Mouse (Mus musculus) small intestine, adult 2 months (tissue): ENCODE data around the gene Adam22.

Experiments
- CTCF ChIP-seq: fragments of 200-500 bp; IDR thresholded peaks from 2 replicates; pipeline ENCODE4 v1.5.1; 2012; ENCODE audit warnings: low read depth, mild to moderate bottlenecking, control low read depth, inconsistent platforms, low read length, moderate library complexity, mixed read lengths; ENCODE audit not compliant: insufficient replicate concordance, insufficient read length; ENCODE audit errors: extremely low read depth
- POLR2A ChIP-seq: fragments of 200-500 bp; IDR thresholded peaks from 2 replicates; pipeline ENCODE4 v1.6.1; 2012; ENCODE audit warnings: low read depth, mild to moderate bottlenecking, control low read depth, inconsistent platforms, low read length, moderate library complexity

DNA sequence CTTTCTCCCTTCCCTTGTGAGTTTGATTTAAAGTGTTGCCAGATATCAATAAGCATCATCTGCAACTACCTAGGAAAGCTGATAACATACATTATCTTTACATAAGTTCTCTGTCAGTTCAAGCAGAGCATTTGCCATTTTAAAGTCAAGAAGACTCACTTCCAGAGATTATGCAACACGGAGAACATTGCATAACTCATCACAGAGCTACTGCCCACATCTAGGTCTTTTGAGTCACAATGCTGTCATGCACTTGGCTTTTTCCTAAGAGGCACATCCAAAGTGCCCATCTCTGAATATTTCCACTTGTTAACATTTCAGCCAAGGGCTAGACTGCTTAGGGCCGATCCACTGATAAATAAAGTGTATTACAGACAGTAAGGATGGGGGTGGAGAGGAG, 55.6 kb downstream of the Adam22 start:
- TF ChIP-seq POLR2A (no peak), CTCF (no peak)
